Mouse (Mus musculus) CH12.LX (cell line): ENCODE measurements around the gene Chrna4.

ENCODE experiments used
- CHD2 ChIP-seq: IDR thresholded peaks from 2 replicates; pipeline ENCODE4 v1.6.1; 2011; ENCODE audit warnings: low read length, improper control_type of control experiment
- CTCF ChIP-seq, 2 experiments: IDR thresholded peaks in 1 of 2; conservative IDR thresholded peaks in 1 of 2; 2 replicates each; pipeline ENCODE4 v1.5.1; 2011 to 2012; ENCODE audit warnings: low read depth in 2 of 2, low read length in 2 of 2, improper control_type of control experiment in 1 of 2, inconsistent platforms in 1 of 2, mild to moderate bottlenecking in 1 of 2, moderate library complexity in 1 of 2
- EP300 ChIP-seq: IDR thresholded peaks from 2 replicates; pipeline ENCODE4 v1.6.1; 2011; ENCODE audit warnings: low read length, improper control_type of control experiment
- MAZ ChIP-seq: IDR thresholded peaks from 2 replicates; pipeline ENCODE4 v1.6.1; 2012; ENCODE audit warnings: low read depth, mild to moderate bottlenecking, inconsistent platforms, low read length, improper control_type of control experiment, moderate library complexity
- POLR2A ChIP-seq: IDR thresholded peaks from 2 replicates; pipeline ENCODE4 v1.6.1; 2011; ENCODE audit warnings: low read depth, mild to moderate bottlenecking, improper control_type of control experiment, low read length
- POLR2AphosphoS2 ChIP-seq: IDR thresholded peaks from 2 replicates; pipeline ENCODE4 v1.6.1; 2011; ENCODE audit warnings: low read depth, low read length, improper control_type of control experiment
- RAD21 ChIP-seq: IDR thresholded peaks from 2 replicates; pipeline ENCODE4 v1.6.1; 2011; ENCODE audit warnings: low read depth, mild to moderate bottlenecking, low read length, improper control_type of control experiment, moderate library complexity
- SIN3A ChIP-seq: IDR thresholded peaks from 2 replicates; pipeline ENCODE4 v1.6.1; 2012; ENCODE audit warnings: low read length, improper control_type of control experiment, inconsistent platforms
- TBP ChIP-seq: conservative IDR thresholded peaks from 2 replicates; pipeline ENCODE4 v1.6.1; 2011; ENCODE audit warnings: low read depth, low read length, improper control_type of control experiment
- UBTF ChIP-seq: IDR thresholded peaks from 2 replicates; pipeline ENCODE4 v1.6.1; 2012; ENCODE audit warnings: low read depth, mild to moderate bottlenecking, inconsistent platforms, low read length, improper control_type of control experiment, moderate library complexity
- ZMIZ1 ChIP-seq: IDR thresholded peaks from 2 replicates; pipeline ENCODE4 v1.6.1; 2012; ENCODE audit warnings: low read depth, mild to moderate bottlenecking, inconsistent platforms, low read length, improper control_type of control experiment
- ZNF384 ChIP-seq: IDR thresholded peaks from 2 replicates; pipeline ENCODE4 v1.6.1; 2012; ENCODE audit warnings: low read depth, low read length, improper control_type of control experiment, inconsistent platforms

DNA sequence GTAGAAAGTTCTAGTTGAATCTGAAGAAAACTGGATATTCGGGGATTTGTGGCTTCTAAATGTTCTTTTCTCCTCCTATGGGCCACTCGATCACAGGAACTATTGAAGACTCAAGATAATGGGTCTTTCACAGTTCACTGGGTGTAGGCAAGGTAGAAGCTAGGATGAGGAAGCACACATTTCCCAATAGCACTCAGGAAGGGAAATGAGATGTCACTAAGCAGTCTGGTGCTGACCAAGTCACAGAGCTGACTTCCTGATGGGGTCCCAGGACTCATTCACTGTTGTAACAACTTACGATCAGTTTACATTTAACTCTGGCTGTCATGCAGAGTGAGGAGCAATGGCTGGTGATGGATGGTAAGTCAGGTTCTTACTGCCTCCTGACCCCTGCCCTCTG lies 46.8 kb upstream of the Chrna4 start:
- TF ChIP-seq POLR2A: no peak
- no peak for TF ChIP-seq RAD21
- no peak for TF ChIP-seq MAZ
- TF ChIP-seq CTCF (conservative IDR thresholded peaks at IDR 0.05 in 1 of 2, IDR thresholded peaks at IDR 0.05 in 1 of 2; ENCODE audit: low read depth in 2 of 2, low read length in 2 of 2): no peak
- TF ChIP-seq UBTF: no peak
- TF ChIP-seq SIN3A: no peak
- TF ChIP-seq TBP: no peak
- TF ChIP-seq EP300: no peak
- no peak for TF ChIP-seq ZNF384
- no peak for TF ChIP-seq ZMIZ1
- no peak for TF ChIP-seq CHD2
- no peak for TF ChIP-seq POLR2AphosphoS2
